ENCODE assay signal across 16 mouse cellular contexts in the genomic region with DNA sequence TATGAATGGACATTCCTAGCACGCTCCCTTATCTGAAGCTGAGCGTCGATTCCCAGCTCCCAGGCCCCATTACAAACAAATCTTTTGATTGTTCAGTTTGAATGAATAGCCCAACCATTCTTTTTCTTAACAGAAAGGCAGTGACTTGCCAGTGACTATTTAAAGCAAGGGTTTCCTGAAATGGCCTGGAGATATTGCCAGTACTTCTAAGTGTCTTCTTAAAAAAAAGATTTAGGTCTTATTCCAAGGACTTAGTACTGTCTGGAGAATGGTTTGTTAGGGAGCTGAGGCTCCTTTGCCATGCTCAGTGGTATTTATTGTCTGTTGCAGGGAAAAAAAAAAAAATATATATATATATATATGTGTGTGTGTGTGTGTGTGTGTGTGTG. TPM values are rescaled to one million over a fixed set of nuclear protein-coding genes. Genes with fewer than 3 reads are reported as not detected.
"Had no signal": no experiment of that assay in that cellular context is flagged by ENCODE, and none has a peak within 500 bp of the region (broad histone marks: within the 10 kb centered on the region; RNA-seq: fewer than 3 reads in every experiment).

No protein-coding gene starts in this region.

- DNase-seq: lung, postnatal 36 days; midbrain, embryonic 14.5 days; thymus, postnatal 4 days had no signal

- H3K27ac ChIP-seq: left cerebral cortex, adult 2 months; neural tube, embryonic 12.5 days; stomach, postnatal 0 days had no signal

- H3K9me3 ChIP-seq: limb, embryonic 10.5 days; neural tube, embryonic 12.5 days had no signal

- H3K4me3 ChIP-seq: left cerebral cortex, adult 2 months; limb, embryonic 10.5 days; neural tube, embryonic 12.5 days had no signal

- H3K4me2 ChIP-seq: neural tube, embryonic 12.5 days had no signal

- H3K27me3 ChIP-seq: neural tube, embryonic 12.5 days had no signal

- H3K9ac ChIP-seq: neural tube, embryonic 12.5 days had no signal

- H3K36me3 ChIP-seq: limb, embryonic 10.5 days; neural tube, embryonic 12.5 days had no signal

RNA-seq across cellular contexts. Expression of gene Anapc15-ps, which starts 23.0 kb away (rescaled TPM):
- total RNA-seq: layer of hippocampus, postnatal 25 days; left cerebral cortex, adult 2 months; left cerebral cortex, postnatal 14 days; monocyte, adult 5-6 weeks; neutrophil, adult 5-6 weeks had no signal
- polyA plus RNA-seq: intestine, postnatal 0 days; kidney, embryonic 14.5 days; limb, embryonic 10.5 days; limb, embryonic 14.5 days; liver, embryonic 16.5 days; lung, postnatal 0 days; midbrain, embryonic 14.5 days; neural tube, embryonic 12.5 days; stomach, postnatal 0 days had no signal
